Mouse (Mus musculus) lung, postnatal 36 days (tissue): ENCODE measurements around the gene Nsd2.

Source experiments
- DNase-seq: peaks from one replicate; pipeline ENCODE4 v3.0.0; 2022; ENCODE audit warnings: mixed read lengths

Gene Nsd2

DNA sequence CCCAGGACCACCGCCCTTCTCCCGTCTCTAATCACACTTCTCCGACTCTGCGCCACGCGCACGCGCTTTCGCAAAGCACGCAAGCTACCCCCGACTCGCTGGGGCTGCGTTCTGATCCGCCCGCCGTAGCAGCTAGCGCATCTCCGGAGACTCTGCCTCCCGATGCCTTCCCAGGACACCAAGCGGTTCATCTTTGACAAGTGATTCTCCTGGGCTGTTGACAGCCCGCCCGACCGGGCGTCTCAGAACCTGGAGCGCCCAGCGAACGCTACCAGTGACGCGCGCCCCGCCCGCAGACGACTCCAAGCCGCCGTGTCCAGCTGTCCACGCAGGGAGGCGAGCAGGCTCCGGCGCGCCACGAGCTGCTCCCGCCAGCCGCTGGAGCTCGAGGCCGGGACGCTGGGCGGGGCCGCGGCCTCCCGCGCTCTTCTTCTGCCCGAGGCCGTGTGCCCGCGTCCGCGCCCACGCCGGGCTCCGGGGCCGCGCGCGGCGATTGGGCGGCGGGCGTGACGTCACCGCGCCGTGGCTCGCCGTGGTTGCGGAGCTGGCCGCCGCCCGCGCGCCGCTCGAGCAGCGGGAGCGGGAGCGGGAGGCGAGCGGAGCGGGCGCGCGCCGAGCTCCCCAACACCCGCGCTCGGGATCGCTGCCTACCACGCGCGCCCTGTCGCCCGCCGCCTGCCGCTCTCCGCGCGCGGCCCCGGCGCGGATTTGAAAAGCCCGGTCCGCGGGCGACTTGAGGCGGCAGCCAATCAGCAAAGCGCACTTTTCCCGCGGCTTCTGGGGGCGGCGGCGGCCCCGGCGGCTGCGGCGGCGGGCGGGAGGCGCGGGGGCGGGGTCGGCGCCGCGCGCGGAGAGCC lies at the start of gene Nsd2:
Gene Nsd2, plus strand, starts transcription at position 850 of the 857 bp plus-strand sequence.
- DNase-seq: peak; percentile 87

DNA sequence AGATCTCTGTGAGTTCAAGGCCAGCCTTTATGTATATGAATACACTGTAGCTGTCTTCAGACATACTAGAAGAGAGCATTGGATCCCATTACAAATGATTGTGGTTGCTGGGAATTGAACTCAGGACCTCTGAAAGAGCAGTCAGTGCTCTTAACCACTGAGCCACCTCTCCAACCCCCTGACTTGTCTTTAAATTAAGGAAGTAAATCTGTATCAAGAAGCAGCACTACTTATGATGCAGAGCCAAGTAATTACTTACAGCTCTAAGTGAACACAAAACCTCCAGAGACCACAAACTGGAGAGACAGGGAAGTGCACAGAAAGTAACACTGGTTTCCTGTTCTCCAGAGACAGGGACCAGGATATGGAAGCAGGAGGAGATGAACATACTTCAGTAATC lies 43.3 kb upstream of the Nsd2 start:
- DNase-seq: no peak

DNA sequence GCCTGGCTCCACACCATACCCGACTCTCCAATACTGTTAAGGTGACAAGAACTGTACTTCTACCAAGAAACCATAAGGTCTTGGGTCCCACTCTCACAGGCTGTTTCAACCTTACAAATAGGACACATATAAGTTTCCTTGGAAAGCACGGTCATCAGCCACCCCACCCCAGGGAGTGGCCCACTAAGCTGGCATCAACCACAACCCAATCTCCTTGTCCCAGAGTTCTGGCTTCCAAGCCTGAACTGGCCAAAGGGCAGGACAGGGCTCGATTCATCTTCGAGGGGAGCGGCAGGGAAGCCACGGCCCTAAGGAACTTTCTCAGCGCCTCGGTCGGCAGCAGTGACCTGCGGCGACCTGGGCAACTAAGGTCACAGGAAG lies 38.6 kb upstream of the Nsd2 start:
- DNase-seq: no peak

DNA sequence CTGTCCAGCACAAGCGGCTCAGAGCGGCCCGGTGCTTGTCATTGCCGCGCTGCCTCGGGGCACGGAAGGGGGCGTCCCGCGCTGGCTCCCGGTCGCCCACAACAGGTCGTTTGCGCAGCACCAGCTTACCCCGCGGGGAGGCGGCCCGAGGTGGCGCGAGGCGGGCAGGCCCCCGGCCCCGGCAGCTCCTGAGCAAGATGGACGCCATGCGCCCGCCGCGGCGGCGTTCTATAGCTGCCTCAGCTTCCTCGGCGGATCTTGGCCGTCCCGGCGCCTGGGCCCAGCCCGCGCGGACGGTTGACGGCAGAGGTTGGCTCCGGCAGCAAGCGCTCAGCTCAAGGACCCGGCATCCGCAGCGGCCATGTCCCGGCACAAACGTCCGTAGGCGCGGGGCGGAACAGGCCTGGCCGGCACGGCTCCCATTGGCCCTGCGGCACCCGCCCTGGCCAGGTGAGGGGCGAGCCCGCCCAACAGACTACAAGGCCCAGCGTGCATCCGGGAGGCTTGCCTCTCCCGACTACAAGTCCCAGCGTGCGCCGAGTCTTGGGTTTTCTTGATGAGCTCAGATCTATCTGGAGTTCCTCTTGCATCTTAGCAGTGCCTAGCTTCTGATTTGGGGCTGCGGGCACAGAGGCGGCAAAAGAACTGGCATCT lies 38.1 kb upstream of the Nsd2 start, which contains the start of gene Letm1:
Gene Letm1, minus strand, starts transcription at position 473 of the 654 bp plus-strand sequence.
- DNase-seq: peak; percentile 98

DNA sequence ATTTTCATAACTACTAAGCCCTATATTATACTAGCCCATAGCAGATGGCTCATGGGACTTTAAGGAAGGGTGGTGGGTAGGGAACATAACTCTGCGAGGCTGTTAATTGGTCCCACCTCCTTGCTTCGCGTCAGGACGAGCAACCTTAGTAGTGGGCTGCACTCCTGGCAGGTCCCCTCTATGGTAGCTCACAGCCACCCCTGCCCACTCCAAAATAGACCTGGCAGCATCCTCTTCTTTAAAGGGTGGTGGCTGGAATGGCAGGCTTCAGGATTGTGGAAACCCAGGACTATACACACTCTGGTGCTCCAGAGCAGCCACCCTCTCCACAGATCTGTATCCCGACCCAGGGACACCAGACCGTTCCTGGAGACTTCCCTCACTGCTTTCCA lies 37.5 kb upstream of the Nsd2 start:
- no peak for DNase-seq

DNA sequence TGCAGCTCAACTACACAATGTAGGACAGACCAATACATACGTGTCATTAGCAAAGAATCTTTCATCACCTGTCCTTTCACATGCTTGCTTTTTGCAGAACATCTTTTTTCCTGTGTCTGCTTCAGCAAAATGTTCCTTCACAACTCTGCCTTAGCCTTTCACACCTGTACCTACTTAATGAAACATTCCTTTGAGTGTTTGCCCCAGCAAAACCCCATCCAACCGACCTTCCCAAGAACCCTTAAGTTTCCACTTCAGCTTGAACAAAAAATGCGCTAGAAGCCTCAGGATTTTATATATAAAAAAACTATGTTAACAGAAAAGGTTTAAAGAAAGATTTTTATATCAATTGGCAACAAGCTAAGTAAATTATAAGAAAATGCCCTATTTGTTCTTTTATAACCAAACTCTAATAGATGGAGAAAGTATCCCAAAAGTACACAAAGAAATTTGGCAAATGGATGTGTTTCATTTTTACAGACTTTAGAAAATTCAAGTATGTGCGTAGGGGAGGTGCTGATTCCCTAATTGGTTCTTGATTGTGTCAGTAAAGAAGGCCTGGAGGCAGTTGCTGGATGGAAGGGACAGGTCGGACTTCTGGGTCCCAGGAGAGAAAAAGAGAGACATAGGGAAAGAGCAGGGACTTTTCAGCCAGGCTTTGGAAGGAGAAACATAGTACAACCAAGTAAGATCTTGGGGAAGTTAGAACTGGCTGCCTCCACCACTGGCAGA lies 28.4 kb upstream of the Nsd2 start:
- peak; percentile 11 for DNase-seq

DNA sequence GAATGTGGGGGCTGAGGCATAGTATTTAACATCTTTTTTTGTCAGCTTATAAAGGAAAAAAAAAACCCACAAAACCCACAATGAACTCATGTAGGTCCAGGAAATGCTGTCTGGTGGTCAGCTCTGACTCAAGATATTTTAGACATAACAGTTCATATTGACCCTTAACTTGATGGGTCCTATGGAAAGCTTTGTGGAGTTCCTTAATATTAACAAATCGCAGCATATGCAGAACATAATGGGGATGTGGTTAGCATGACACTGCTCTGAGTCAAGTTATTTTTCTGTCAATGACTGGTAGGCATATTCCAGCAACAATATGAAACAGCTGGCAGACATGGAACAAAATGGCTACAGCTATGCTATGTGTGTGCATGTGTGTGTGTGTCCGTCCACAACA lies 17.2 kb upstream of the Nsd2 start:
- DNase-seq: no peak

DNA sequence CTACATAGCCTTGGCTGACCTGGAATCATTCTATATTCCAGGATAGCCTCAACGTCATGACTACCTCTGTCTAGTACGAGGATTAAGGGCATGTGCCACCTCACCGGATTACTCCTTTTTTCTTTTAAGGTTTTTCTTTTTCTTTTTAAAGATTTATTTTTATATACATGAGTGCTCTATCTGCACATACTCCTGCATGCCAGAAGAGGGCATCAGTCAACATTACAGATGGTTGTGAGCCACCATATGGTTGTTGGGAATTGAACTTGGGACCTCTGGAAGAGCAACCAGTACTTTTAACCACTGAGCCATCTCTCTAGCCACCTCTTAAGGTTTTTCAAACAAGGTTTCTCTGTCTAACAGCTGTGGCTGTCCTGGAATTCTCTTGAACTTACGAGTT lies 9.0 kb upstream of the Nsd2 start:
- DNase-seq: no peak

DNA sequence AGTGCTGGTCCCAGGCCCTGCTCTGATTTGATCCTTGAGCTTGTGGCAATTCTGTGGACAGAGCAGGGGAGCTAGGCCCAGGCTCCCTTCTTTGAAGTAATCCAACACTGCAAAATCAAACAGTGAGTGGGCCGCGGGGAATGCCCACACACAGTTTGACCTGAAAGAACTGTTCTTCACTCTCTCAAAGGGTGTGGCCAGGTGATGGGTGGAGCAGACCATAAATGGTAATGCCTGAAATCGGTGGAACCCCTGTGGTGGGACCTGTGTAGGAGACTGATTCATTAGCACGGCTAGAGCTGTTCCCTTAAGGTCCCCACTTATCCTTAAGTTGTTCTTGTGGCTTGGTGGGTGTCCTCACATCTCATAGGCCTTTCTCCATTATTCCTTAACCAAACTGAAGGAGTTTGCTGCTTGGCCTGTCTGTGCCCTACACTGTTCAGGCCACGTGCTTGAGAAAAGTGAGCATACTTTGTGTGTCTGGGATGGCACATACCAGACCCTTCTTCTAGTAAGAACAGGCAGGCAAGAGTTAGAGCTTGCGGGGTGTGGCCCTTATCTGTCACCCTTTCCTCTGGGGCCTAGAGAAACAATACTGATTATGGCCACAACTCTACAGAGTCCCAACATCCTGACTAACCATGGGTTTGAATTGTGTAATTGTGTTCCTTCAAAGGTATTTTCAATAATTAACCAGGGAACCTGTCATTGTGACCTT lies 4.4 kb upstream of the Nsd2 start:
- no peak for DNase-seq

DNA sequence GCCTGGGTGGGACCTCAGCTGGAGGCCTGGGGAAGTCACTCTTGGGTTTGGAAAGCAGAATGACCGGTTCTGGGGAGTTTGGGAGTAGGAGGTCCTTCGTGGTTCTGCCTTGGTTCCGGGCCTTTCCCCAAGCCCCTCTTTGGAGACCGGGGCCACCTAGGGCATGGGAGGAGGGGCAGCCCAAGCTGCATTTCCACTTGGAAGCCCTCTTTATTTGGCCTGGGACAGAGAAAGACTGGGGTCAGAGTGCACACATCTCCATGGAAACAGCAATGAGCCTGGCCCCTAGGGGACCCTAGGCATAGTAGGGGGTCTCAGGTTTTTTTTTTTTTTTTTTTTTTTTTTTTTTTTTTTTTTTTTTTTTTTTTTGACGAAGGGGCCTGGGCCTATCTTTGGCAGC lies 2.4 kb upstream of the Nsd2 start:
- no peak for DNase-seq

DNA sequence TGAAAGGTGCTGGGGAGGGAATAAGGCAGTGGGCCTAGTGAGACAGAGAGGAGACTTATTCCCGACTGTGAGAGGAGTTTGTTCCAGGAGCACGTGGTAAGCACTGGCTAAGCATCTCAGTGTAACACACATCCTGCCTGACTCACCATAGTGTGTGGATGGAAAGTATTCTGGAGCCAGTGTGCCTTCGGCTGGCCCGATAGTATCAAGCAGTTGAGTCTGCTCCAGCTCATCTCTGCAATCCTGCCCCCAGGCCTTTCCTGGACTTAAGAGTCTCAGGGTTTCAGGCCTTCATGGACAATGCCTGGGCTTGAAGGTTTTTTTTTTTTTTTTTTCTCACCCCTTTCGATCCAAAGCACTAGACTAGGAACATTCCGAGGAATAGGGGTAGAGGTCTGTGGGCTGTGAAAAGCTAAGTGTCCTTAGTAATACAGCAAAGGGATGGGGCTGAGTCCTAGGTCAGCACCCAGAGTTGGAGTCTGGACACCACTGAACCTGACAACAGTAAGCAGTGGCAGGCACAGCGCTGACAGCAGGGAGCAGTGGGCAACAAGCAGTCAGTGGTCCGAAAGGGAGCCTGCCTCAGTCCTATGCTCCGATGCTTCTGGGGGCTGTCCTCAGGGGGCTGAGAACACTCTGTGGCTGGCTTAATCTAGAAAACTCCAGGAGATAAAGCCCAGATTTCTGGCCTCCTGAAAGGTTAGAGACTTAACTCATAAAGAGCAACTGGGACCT lies 1.2 kb upstream of the Nsd2 start:
- no peak for DNase-seq

DNA sequence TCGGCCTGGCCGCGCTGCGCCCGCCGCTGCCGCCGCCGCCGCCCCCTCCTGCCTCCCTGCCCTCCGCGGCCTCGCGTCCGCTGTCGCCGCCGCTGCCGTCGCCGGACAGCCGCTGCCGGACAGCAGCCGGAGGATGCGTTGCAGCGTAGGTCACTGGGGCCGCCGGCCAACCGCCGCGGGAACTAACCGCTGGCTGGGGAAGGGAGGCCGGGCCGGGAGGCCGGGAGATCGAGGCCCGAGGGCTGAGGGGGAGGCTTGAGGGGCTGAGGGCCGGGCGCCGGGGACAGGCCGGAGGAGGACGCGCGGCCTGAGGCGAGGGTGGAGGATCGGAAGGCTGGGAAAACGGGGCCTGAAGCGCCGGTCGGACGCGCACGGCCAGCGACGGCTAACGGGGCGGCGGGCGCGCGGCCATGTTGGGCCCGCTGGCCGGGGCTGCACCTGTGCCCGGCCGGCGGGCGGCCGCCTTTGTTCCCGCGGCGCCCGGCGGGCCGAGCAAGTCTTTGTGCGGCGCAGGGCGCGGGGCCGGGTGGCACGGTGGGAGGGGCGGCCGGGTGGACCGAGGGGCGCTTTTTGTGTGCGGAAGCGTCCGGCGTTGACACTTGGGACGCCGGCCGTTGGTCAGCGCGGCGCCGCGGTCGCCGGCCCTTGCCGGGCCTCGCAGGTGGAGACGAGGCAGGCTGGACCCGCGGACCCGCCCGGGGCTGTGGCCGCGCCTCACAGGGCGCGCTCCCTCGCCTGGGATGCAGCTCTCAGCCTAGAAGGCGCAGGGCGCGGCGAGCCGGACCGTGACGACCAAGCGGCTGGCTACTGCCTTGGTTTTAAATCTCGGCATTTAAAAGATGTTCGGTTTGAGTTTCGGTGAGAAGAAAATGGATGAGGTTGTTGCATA lies 452 bp downstream of the Nsd2 start:
- DNase-seq: peak; percentile 60

DNA sequence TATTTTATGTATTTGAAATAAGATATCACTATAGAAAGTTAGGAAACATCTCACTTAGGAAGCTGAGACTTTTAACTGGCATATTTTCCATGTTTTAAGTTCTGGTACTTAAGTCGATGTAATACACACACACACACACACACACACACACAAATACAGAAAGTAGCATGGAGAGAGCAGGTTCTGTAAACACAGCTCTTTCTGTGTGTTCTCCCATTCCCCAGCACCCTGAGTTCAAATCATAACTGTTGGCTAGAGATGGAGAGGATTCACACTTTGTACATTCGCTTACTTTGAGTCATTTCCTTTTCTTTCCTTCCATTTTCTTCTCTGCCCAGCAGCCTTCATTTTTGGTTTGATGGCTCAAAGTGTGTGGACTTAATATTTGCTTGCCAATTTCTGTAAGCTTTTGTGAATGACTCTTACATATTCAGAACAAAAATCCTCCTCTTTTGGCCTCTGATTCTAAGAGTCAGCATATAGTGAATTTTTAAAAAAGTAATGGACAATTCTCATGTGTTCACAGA lies 1.4 kb downstream of the Nsd2 start:
- DNase-seq: no peak

DNA sequence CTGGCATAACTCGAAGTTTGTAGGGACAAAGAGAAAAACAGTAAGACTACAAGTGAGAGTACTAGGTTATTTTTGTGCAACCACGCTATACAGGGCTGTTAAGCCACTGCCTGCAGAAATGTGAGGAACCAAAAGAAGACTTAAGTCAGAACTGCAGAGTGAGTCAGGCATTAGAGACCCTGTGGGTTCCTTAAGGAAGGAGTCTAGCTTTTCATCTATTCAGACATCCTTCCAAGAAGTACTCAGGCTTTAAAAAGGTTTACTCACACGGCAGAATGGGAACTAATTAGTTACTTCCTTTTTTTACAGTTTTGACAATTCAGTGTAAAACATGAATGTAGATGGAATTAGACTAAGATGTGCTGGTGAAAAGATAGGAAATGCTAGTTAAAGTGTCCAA lies 1.9 kb downstream of the Nsd2 start:
- DNase-seq: no peak

DNA sequence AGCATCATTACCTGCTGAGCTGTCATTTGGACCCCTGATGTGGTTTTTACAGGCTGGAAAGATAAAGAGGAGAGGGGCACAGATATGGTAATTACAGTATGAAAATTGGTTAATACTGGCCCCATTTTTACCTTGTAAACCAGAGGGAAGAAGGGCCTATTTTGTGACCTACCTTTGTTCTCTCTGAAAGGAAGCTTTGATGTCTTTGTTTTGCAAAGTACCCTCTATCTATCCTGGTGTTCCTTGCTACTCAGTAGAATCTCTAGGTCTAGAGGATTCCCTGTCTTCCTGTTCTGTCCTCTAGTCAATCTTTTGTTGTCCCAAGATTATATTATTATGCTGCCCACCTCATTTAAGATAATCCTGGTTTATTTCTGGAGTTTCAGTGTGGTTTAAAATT lies 5.5 kb downstream of the Nsd2 start:
- no peak for DNase-seq

DNA sequence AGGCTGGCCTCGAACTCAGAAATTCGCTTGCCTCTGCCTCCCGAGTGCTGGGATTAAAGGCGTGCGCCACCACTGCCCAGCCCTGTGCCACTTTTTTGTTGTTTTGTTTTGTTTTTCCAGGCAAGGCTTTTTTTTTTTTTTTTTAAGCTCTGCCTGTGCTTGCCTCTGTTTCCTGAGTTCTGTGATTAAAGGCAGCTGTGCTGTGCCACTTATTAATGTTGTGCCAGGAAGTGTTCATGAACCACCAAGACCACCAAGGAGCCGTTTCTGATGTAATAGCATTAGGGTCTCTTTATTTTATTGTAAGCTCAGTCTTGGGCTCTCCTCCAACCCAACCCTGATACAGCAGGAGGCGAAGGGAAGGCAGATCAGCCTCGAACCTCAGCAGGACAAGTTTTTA lies 7.6 kb downstream of the Nsd2 start:
- DNase-seq: no peak

DNA sequence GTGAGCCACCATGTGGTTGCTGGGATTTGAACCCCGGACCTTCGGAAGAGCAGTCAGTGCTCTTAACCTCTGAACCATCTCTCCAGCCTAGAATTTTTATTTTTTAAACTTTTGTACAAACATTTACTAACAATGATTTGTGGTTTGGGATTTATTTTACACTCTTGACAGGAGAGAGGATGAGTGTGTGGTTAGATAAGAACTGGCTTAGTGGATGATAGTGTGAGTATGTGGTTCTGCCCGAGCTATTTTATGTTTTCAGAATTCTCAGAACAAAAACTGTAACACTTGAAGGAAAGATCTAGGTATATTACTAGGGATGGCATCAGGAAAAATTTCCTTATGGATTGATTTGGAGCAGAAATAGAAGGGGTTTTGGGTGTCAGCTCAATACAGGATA lies 9.4 kb downstream of the Nsd2 start:
- DNase-seq: no peak

DNA sequence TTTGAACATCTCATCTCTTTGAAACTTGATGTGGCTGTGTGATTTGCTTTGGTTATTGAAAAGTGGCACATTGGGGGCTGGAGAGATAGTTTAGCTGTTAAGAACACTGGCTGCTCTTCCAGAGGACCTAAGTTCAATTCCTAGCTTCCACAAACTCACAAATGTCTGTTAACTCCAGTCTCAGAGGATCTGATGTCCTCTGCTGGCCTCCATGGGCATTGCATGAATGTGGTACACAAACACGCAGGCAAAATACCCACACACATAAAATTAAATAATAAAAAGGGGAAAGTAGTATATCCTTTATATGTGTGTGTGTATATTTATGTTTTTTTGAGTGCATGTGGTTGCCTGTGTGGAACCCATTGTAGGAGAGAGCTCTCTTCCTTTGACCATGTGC lies 10.3 kb downstream of the Nsd2 start:
- peak; percentile 42 for DNase-seq

DNA sequence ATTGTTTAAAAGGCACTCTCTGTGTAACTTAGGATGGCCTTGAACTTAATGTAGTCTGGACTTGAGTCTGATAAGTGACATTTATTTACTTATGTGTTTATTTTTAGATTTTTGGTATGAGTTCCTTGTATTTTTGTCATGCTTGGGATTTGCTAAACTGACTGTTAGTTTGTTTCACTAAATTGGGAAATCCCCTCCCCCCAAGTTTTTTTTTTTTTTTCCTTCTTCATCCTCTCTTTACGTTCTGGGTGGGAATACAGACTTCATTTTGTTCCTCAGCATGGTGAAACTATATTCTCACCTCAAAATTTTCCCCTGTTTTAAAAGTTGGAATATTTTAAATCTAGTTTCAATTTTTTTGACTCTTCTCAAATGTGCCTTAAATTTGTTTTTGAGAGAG lies 20.8 kb downstream of the Nsd2 start:
- DNase-seq: no peak

DNA sequence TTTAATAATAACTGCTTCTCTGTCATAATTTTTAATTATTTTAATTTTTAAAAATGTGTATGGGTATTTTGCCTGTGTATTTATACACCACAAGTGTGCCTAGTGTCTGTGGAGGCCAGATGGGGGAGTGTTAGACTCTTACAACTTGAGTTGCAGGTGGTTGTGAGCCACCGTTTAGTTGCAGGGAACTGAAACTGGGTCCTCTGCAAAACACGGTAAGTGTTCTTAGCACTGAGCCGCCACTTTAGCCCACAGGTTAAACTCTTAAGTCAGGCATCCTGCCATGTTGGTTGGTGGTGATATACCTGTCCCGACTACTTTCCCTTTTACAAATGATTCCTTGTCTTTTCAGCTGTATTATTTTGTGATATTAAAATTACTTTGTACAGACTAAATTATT lies 22.0 kb downstream of the Nsd2 start:
- DNase-seq: no peak

DNA sequence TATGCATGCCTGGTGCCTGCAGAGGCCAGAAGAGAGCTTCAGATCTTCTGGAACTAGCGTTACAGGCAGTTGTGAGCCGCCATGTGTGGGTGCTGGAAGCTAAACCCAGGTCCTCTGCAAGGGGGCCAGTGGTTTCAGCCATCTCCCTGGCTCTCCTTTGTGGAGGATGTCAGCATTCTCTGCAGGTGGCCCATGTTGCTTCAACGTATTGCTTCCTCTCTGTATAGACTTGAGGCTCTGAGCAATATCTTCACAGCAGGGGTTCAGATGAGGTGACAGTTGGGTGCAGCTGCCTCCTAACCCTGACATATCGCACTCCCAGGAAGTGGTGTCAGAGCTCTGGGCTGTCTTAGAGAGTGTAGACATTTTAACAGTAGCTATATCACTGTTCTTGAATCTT lies 30.9 kb downstream of the Nsd2 start:
- no peak for DNase-seq
